Mouse (Mus musculus) heart, embryonic 11.5 days (tissue): ENCODE results near the gene Abca7. TPM values are rescaled to one million over a fixed set of nuclear protein-coding genes. Genes with fewer than 3 reads are reported as not detected.

Source experiments
- ATAC-seq: fragments of 200-750 bp; cut with Nextera tagmentation; replicated peaks from 2 replicates; pipeline ENCODE4 v1.8.0; 2017; ENCODE audit warnings: moderate library complexity; ENCODE audit not compliant: insufficient number of reproducible peaks, low FRiP score, low TSS enrichment
- H3K27ac ChIP-seq: fragments of 300-500 bp; sonication (generic); 2 replicates; pipeline ENCODE4 v1.5.1; 2014; ENCODE audit warnings: mild to moderate bottlenecking, low read depth, low read length
- H3K27me3 ChIP-seq: fragments of 300-500 bp; sonication (generic); 2 replicates; pipeline ENCODE4 v1.6.1; 2014; ENCODE audit warnings: mild to moderate bottlenecking, low read length, mixed read lengths; ENCODE audit not compliant: control insufficient read depth, insufficient read depth
- H3K36me3 ChIP-seq: fragments of 300-500 bp; sonication (generic); 2 replicates; pipeline ENCODE4 v1.6.1; 2014; ENCODE audit warnings: mild to moderate bottlenecking, low read length, moderate library complexity, mixed read lengths; ENCODE audit not compliant: control insufficient read depth, insufficient read depth
- H3K4me1 ChIP-seq: fragments of 300-500 bp; sonication (generic); 2 replicates; pipeline ENCODE4 v1.6.1; 2014; ENCODE audit warnings: low read length; ENCODE audit not compliant: control insufficient read depth, insufficient read depth
- H3K4me2 ChIP-seq: fragments of 300-500 bp; sonication (generic); 2 replicates; pipeline ENCODE4 v1.6.1; 2014; ENCODE audit warnings: mild to moderate bottlenecking, moderate library complexity
- H3K4me3 ChIP-seq: fragments of 300-500 bp; sonication (generic); 2 replicates; pipeline ENCODE4 v1.5.1; 2014; ENCODE audit warnings: low read depth, low read length
- H3K9ac ChIP-seq: fragments of 300-500 bp; sonication (generic); 2 replicates; pipeline ENCODE4 v1.6.1; 2014; ENCODE audit warnings: mild to moderate bottlenecking, low read depth, low read length, moderate library complexity
- H3K9me3 ChIP-seq: fragments of 300-500 bp; sonication (generic); replicated peaks from 2 replicates; pipeline ENCODE4 v1.6.1; 2016; ENCODE audit warnings: low read length; ENCODE audit not compliant: control insufficient read depth
- WGBS: fragments of 180-500 bp; shearing (Covaris S2); extraction: QIAGEN DNeasy Blood & Tissue Kit; methylation state at CpG from one replicate; pipeline ENCODE4 v1.1.7; 2014; ENCODE audit not compliant: insufficient replicate concordance; 5-methylcytosine and 5-hydroxymethylcytosine counted together
- polyA plus RNA-seq: library from polyadenylated mRNA; unstranded; fragments of >200 nt; fragmentation: Nextera tagmentation; extraction: Ambion mirVana; gene quantifications from 2 replicates; pipeline ENCODE4 v1.2.1, GENCODE M21; 2014

Gene Abca7
- polyA plus RNA-seq, 1 experiment from 2014 or later: 2.1 TPM

GRCm38 (mm10) chr10:80018739-80019297, 22.5 kb downstream of the Abca7 start:
- peaks cover 21% of the 10 kb centered on the region for H3K27me3 ChIP-seq
- H3K4me2 ChIP-seq: peak overlapping the region; percentile 63
- no peaks in the 10 kb centered on the region for H3K9me3 ChIP-seq
- peak overlapping the region; percentile 73 for H3K27ac ChIP-seq
- ATAC-seq: peak; percentile 39; the same call in 1 of the 2 replicates
- H3K9ac ChIP-seq: peak overlapping the region; percentile 70
- peak overlapping the region; percentile 39 for H3K4me3 ChIP-seq
- 0% methylated on average over 15 of the region's 15 CpGs for WGBS
- no peaks in the 10 kb centered on the region for H3K36me3 ChIP-seq
- H3K4me1 ChIP-seq: peaks cover 31% of the 10 kb centered on the region

GRCm38 (mm10) chr10:80019471-80020131, 23.3 kb downstream of the Abca7 start:
- peak; percentile 52 for ATAC-seq

GRCm38 (mm10) chr10:80020191-80020590, 23.9 kb downstream of the Abca7 start:
- peaks cover 8% of the 10 kb centered on the region for H3K27me3 ChIP-seq
- 23% methylated on average over 11 of the region's 11 CpGs for WGBS
- peak overlapping the region; percentile 39 for H3K4me3 ChIP-seq
- H3K9ac ChIP-seq: peak overlapping the region; percentile 70
- H3K27ac ChIP-seq: no peak overlapping the region
- H3K36me3 ChIP-seq: no peaks in the 10 kb centered on the region
- H3K4me1 ChIP-seq: peaks cover 31% of the 10 kb centered on the region
- peak overlapping the region; percentile 63 for H3K4me2 ChIP-seq
- no peaks in the 10 kb centered on the region for H3K9me3 ChIP-seq
- ATAC-seq: no peak

More at GRCm38 (mm10) chr10:80019471-80020131, 23.3 kb downstream of the Abca7 start:
- no peaks in the 10 kb centered on the region for H3K36me3 ChIP-seq
- H3K27me3 ChIP-seq: peaks cover 14% of the 10 kb centered on the region
- peak overlapping the region; percentile 73 for H3K27ac ChIP-seq
- WGBS: 8% methylated on average over 20 of the region's 20 CpGs
- H3K4me2 ChIP-seq: peak overlapping the region; percentile 63
- no peaks in the 10 kb centered on the region for H3K9me3 ChIP-seq
- H3K9ac ChIP-seq: peak overlapping the region; percentile 70
- H3K4me1 ChIP-seq: peaks cover 31% of the 10 kb centered on the region
- H3K4me3 ChIP-seq: peak overlapping the region; percentile 39

- no peaks in the 10 kb centered on the region for H3K36me3 ChIP-seq
- no peak overlapping the region for H3K4me3 ChIP-seq
- H3K9me3 ChIP-seq: no peaks in the 10 kb centered on the region
- ATAC-seq: no peak
- H3K27ac ChIP-seq: no peak overlapping the region
- peaks cover 27% of the 10 kb centered on the region for H3K4me1 ChIP-seq
- WGBS: 78% methylated on average over 18 of the region's 18 CpGs
- H3K9ac ChIP-seq: no peak overlapping the region
- H3K4me2 ChIP-seq: peak overlapping the region; percentile 63
- H3K27me3 ChIP-seq: peaks cover 2% of the 10 kb centered on the region; the same call in 1 of the 2 replicates
Observed at GRCm38 (mm10) chr10:80020603-80021319, 24.5 kb downstream of the Abca7 start.

- Histone ChIP-seq H3K9ac (no peak overlapping the region), H3K27ac (no peak overlapping the region), H3K9me3 (no peaks in the 10 kb centered on the region), H3K36me3 (no peaks in the 10 kb centered on the region), H3K27me3 (no peaks in the 10 kb centered on the region), H3K4me2 (no peak overlapping the region), H3K4me3 (no peak overlapping the region), H3K4me1 (peaks cover 25% of the 10 kb centered on the region)
- ATAC-seq: no peak
- WGBS: 89% methylated on average over 13 of the region's 13 CpGs
Observed at GRCm38 (mm10) chr10:80021320-80021641, 25.0 kb downstream of the Abca7 start.

GRCm38 (mm10) chr10:80022164-80022563, 25.9 kb downstream of the Abca7 start:
- H3K27ac ChIP-seq: no peak overlapping the region
- 92% methylated on average over 12 of the region's 12 CpGs for WGBS
- peaks cover 21% of the 10 kb centered on the region for H3K4me1 ChIP-seq
- no peak overlapping the region for H3K4me3 ChIP-seq
- H3K36me3 ChIP-seq: no peaks in the 10 kb centered on the region
- H3K27me3 ChIP-seq: no peaks in the 10 kb centered on the region
- H3K9me3 ChIP-seq: no peaks in the 10 kb centered on the region
- no peak for ATAC-seq
- H3K4me2 ChIP-seq: no peak overlapping the region; the same call in 1 of the 2 replicates
- no peak overlapping the region for H3K9ac ChIP-seq

- no peak for ATAC-seq
- Histone ChIP-seq H3K27ac (no peak overlapping the region), H3K9me3 (no peaks in the 10 kb centered on the region), H3K9ac (no peak overlapping the region), H3K4me2 (no peak overlapping the region), H3K4me3 (no peak overlapping the region), H3K27me3 (no peaks in the 10 kb centered on the region), H3K36me3 (no peaks in the 10 kb centered on the region), H3K4me1 (peaks cover 21% of the 10 kb centered on the region)
- 93% methylated on average over 8 of the region's 8 CpGs for WGBS
Observed at GRCm38 (mm10) chr10:80022806-80023205, 26.5 kb downstream of the Abca7 start.

- peaks cover 18% of the 10 kb centered on the region for H3K4me1 ChIP-seq
- ATAC-seq: no peak
Observed at GRCm38 (mm10) chr10:80023758-80024157, 27.5 kb downstream of the Abca7 start.

More at GRCm38 (mm10) chr10:80023758-80024157, 27.5 kb downstream of the Abca7 start:
- Histone ChIP-seq H3K9me3 (no peaks in the 10 kb centered on the region), H3K4me3 (no peak overlapping the region), H3K4me2 (no peak overlapping the region), H3K27me3 (no peaks in the 10 kb centered on the region), H3K9ac (no peak overlapping the region), H3K36me3 (no peaks in the 10 kb centered on the region), H3K27ac (no peak overlapping the region)
- WGBS: 80% methylated on average over 5 of the region's 5 CpGs
